Mouse (Mus musculus): ENCODE measurements around the gene Stra8.

- TF ChIP-seq CTCF (IDR thresholded peaks at IDR 0.05; ENCODE audit: borderline replicate concordance, insufficient read depth, low read depth, low read length), result no peak
- no peak for TF ChIP-seq POLR2A (IDR thresholded peaks at IDR 0.05; ENCODE audit: borderline replicate concordance, insufficient read depth, low read length)
Observed at GRCm38 (mm10) chr6:34955862-34956241, 35.9 kb downstream of the Stra8 start.
